Mouse (Mus musculus) thymus, postnatal 10 days (tissue): ENCODE data around the gene Pcgf6.

Experiments used
- DNase-seq, 2 experiments: peaks; one replicate each; pipeline ENCODE4 v3.0.0; 2021; ENCODE audit warnings: low spot score in 2 of 2

Pcgf6 gene

GRCm38 (mm10) chr19:47050271-47051032, at the start of gene Pcgf6:
TSS of gene Pcgf6 (minus strand) at chr19:47050906.
- DNase-seq = peak; percentile 69 to 77

- peak; percentile 92 to 93 for DNase-seq
These were observed 39.9 kb upstream of the Pcgf6 start, which contains the start of the genes Usmg5 and Pdcd11 for GRCm38 (mm10) chr19:47090550-47091156. TSS of gene Usmg5 (minus strand) at chr19:47090647. TSS of gene Pdcd11 (plus strand) at chr19:47090768.

- no peak for DNase-seq
These were observed 39.2 kb upstream of the Pcgf6 start for GRCm38 (mm10) chr19:47089718-47090525.

GRCm38 (mm10) chr19:47088226-47088625, 37.5 kb upstream of the Pcgf6 start:
- no peak for DNase-seq

- DNase-seq = peak; percentile 83
These were observed 17.4 kb upstream of the Pcgf6 start for GRCm38 (mm10) chr19:47067924-47068611.

GRCm38 (mm10) chr19:47067096-47067882, 16.6 kb upstream of the Pcgf6 start, which contains the start of gene Taf5:
TSS of gene Taf5 (plus strand) at chr19:47067746.
- DNase-seq = peak; percentile 97 to 98

- no peak for DNase-seq
These were observed 15.2 kb upstream of the Pcgf6 start for GRCm38 (mm10) chr19:47065860-47066259.

GRCm38 (mm10) chr19:47057684-47058083, 7.0 kb upstream of the Pcgf6 start:
- no peak for DNase-seq

- DNase-seq = no peak
These were observed 2.8 kb upstream of the Pcgf6 start for GRCm38 (mm10) chr19:47053471-47053870.

- DNase-seq = no peak
These were observed 2.2 kb upstream of the Pcgf6 start for GRCm38 (mm10) chr19:47052927-47053326.

GRCm38 (mm10) chr19:47049840-47050239, 866 bp downstream of the Pcgf6 start:
- DNase-seq = no peak

- no peak for DNase-seq
These were observed 1.6 kb downstream of the Pcgf6 start for GRCm38 (mm10) chr19:47049061-47049460.

- no peak for DNase-seq
These were observed 3.4 kb downstream of the Pcgf6 start for GRCm38 (mm10) chr19:47047236-47047833.

GRCm38 (mm10) chr19:47046343-47046742, 4.4 kb downstream of the Pcgf6 start:
- no peak for DNase-seq

GRCm38 (mm10) chr19:47043608-47044007, 7.1 kb downstream of the Pcgf6 start:
- DNase-seq = peak in 1 of 2 experiments; percentile 22

GRCm38 (mm10) chr19:47040720-47041473, 9.8 kb downstream of the Pcgf6 start:
- DNase-seq = no peak

GRCm38 (mm10) chr19:47036596-47036995, 14.1 kb downstream of the Pcgf6 start:
- DNase-seq = no peak

- DNase-seq = no peak
These were observed 15.8 kb downstream of the Pcgf6 start for GRCm38 (mm10) chr19:47034916-47035315.

- no peak for DNase-seq
These were observed 18.9 kb downstream of the Pcgf6 start for GRCm38 (mm10) chr19:47031770-47032169.

GRCm38 (mm10) chr19:47029796-47030195, 20.9 kb downstream of the Pcgf6 start:
- DNase-seq = no peak
